Mouse (Mus musculus): Measurements from ENCODE around the gene Cd300a.
"Not testable (repeated sequence)": the region's sequence is repeated elsewhere in the genome, so short reads cannot be mapped to it uniquely, and the experiment has no call there.

The Cd300a gene

DNA sequence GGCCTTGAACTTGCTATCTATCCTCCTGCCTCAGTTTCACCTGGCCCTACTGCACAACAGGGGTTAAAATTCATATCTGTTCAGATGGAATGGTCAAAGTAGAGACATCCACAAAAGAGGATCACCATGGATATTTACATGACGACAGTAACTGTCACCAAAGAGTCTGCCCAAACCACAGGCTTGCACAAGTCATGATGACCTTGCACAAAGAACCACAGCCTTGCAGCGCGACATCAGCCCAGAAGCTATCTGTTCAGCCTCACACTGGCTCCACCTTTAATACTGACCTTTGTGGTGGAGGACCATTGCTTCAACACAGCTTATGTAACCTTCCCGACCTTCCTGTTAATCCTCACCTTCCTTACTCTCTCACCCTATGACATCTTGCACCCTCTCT is 17.7 kb downstream of the Cd300a start:
- in situ Hi-C loops (cut with MboI): no loop called here

DNA sequence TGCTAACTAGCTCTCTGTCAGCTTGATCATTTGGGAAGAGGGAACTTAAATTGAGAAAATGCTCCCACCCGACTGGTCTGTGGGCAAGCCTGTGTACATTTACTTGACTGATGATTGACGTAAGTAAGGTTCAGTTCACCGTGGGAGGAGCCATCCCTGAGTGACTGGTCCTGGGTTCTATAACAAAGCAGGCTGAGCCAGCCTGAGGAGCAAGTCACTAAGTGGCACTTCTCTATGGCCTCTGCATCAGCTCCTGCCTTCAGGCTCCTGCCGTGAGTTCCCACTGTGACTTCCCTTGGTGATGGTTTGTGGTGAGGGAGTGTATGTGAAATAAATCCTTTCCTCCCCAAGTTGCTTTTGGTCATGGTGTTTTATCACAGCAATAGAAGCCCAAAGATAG is 18.2 kb downstream of the Cd300a start:
- in situ Hi-C loops (cut with MboI): no loop called here

DNA sequence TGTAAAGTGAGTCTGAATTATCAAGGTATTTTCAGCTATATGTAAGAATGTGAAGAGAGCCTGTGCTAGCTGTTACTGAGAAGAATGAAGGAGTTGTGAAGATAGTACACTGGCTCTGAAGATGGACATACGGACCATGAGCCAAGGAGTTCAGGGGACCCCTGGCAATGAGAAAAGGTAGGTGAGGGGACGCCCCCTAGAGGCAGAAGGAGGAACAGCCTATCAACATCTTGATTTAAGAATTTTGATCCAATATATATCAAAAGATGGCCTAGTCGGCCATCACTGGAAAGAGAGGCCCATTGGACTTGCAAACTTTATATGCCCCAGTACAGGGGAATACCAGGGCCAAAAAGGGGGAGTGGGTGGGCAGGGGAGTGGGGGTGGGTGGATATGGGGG is 19.7 kb downstream of the Cd300a start:
- in situ Hi-C loops (cut with MboI): not testable (repeated sequence)

DNA sequence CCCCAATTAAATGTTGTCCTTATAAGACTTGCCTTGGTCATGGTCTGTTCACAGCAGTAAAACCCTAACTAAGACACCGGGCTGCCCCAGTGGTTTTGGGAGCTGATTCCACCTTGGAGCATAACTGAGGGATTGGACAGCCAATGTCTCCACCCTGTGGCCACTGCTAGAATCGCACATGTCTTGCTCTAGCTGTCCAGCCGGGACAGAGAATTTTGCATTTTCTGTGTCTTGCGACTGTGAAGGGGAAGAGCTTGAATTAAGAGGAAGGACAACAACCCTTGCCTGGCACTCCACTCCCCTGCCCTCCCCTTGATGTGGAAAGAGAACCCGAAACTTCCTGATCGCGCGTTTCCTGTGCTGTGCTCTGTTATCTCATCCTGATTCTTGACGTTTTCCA is 23.0 kb downstream of the Cd300a start:
- in situ Hi-C loops (cut with MboI): no loop called here

DNA sequence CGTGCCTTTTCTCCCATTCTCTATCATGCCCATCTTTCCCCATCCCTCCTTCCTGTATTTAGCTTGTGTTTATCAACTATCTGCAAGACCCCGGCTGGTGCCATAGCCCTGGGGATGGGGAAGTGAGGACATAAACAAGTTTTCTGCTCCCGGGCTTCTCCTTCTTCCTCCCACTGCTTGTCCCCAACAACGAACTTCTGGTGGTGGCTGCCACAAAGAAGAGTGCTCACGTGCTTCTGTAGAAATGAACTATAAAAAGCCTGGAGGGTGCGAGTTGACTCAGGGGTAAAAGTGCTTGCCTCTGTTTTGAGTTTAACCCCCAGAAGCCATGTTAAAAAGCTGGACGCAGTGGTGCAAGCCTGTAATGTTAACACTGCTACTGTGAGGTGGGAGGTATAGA is 25.1 kb downstream of the Cd300a start:
- in situ Hi-C loops (cut with MboI): no loop called here

DNA sequence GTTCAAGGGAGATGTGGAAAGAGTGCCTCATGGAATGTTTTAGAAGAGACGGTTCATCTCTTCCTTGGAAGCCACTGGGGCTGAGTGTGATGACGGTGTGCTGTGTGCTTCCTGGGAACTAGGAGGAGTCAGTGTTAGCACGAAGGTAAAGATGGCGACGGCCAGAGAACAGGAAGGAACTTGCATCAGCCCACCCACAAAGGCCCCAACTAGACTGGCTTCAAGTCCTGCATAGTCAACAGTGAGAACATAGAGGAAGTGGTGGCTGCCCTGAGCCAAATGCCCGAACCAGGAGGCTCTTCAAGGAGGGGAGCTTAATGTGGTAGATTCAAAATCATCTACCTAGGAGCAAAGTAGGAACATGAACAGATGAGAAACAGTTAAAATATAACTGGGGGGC is 27.3 kb downstream of the Cd300a start:
- in situ Hi-C loops (cut with MboI): no loop called here

DNA sequence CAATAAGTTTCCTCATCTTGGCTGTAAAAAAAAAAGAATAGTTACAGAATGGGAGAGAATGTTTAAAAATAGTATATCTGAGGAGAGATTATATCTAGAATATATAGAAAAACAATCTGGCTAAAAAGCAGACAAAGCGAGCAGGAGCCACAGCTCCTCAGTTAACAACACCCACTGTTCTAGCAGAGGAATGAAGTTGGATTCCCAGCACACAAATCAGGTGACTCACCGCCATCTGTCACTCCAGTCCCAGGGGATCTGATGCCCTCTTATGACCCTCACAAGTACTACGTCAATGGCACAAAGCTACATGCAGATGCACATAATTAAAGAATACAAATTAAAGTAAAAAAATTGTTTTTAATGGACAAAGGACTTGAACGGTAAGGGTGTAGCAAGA is 32.6 kb downstream of the Cd300a start:
- in situ Hi-C loops (cut with MboI): no loop called here

DNA sequence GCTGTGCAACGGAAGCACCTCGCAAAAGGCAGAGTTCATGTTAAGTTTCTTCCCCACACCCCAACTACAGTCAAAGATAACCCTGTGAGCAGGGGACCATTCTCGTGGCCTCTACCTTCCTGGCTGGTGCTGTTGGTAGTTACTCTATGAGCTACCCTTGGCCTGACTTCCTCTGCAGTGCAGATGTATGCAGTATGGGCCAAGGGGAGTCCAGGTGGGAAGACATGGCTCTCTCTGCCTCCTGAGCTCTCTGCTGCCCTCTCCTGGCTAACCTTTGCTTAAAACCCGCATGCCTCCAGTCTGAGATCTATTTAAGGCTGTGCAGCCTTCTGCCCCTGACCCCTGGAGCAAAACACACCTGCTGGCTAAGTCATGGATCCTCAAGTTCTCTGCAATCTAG is 34.1 kb downstream of the Cd300a start:
- in situ Hi-C loops (cut with MboI): no loop called here

DNA sequence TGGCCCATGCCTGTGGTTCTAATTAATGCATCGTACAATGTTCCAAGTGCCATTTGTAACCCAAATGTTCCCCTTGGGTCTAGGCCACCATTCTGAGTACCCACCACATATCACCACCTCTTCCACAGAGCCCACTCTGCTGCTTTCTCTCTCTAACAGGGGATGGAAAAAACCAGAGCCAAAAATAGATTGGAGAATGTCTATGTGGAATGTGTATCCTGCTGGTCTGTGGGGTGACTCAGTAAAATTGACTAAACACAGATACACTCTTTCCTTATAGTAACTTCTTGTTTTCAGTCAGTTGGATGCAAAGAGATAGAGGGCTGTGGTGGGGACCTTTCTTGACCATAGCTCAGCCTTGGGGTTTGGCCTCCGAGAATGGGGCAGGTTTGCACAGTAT is 39.7 kb downstream of the Cd300a start:
- in situ Hi-C loops (cut with MboI): no loop called here

DNA sequence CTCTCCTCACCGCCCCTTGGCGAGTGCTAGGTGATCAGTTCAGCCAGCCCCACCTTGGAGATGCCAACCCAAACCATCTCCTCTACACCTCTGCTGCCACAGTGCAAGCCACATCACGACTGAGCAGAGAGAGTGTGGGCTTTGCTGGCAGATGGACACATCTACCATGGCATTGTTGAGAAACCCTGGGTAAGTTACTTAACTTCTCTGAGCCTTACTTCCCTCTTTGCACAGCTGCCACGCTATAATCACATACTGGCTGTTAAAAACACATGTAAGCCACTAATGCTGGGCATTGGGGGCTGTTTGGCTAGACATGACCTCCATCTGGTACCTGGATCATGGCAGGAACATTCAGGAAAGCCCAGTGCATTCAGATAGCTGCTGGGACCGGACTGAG is 41.2 kb downstream of the Cd300a start:
- in situ Hi-C loops (cut with MboI): no loop called here

DNA sequence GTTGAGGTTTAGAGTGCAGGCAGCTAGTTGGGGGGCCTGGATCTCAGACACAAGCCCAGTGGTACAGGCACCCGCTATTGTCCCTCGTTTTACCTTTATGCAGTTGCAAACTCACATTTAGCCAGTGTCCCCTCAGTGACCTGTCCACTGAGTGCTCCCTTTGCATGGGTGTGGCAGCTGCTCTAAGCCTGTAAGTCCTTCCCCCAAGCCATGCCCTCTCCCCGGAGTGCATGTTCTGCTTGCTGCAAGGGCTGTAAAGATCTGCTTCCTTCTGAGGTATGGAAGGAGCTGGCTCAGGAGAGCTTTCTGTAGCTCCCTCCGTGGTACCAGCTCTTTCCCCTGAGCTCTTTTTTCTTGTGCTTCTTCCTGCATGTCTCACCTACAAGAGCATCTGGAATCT is 43.8 kb downstream of the Cd300a start:
- in situ Hi-C loops (cut with MboI): no loop called here

DNA sequence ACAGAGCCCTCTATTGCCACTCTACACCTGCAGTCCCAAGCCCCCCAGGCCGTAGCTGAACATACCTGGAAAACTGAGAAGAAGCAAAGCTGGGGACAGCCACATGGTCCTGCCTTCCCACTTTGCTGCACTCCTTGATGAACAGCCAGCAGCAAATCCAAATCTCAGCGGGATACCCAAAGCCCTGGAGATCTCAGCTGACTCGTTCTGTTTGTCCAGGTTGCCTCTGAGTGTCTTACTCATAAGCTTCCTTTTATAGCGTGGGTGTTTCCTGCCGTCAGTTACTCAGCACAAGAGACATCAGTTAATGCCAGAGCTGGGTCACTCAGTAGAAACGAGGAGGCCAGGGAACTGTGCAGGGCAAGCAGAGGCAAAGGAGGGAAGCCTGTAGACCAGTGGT is 44.3 kb downstream of the Cd300a start, which contains the start of gene Cd300lb:
Gene Cd300lb, minus strand, starts transcription at position 243 of the 400 bp plus-strand sequence.
- in situ Hi-C loops (cut with MboI): no loop called here

Measured in mature B cell (primary cell).